Mouse (Mus musculus): ENCODE results near the gene Tcf21. TPM values are rescaled to one million over a fixed set of nuclear protein-coding genes. Genes with fewer than 3 reads are reported as not detected.
A peak's percentile ranks its signal among the peaks of the same experiment; 100 is the strongest.

The Tcf21 gene
- polyA plus RNA-seq, 1 experiment from 2014 or later, result 0.25 TPM

DNA sequence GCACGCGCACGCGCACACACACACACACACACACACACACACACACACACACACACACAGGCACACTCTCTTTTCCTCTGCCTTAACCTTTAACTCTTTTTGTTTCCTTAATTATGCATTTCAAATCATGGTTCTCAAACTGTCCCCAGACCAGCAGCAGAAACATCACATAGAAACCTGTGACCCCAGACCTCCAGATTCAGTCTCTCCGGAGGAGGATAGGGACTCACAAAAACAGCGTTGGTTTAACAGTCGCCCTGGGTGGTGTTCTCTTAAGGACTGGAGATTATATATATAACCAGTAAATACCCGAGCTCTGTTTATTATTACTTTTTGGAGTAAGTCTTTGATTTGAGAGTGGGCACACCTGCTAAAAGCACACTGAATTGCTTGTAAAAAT, 5.7 kb downstream of the Tcf21 start:
- Histone ChIP-seq H3K4me2 (no peak overlapping the region), H3K27me3 (peaks cover 90% of the 10 kb centered on the region), H3K27ac (no peak overlapping the region), H3K36me3 (ENCODE audit: poor library complexity, severe bottlenecking) (no peaks in the 10 kb centered on the region), H3K4me1 (peaks cover 3% of the 10 kb centered on the region; the same call in 1 of the 2 replicates), H3K9ac (no peak overlapping the region), H3K9me3 (replicated peaks) (no peaks in the 10 kb centered on the region), H3K4me3 (no peak overlapping the region)
- 0% methylated on average over 4 of the region's 8 CpGs for WGBS
- ATAC-seq, result no peak

DNA sequence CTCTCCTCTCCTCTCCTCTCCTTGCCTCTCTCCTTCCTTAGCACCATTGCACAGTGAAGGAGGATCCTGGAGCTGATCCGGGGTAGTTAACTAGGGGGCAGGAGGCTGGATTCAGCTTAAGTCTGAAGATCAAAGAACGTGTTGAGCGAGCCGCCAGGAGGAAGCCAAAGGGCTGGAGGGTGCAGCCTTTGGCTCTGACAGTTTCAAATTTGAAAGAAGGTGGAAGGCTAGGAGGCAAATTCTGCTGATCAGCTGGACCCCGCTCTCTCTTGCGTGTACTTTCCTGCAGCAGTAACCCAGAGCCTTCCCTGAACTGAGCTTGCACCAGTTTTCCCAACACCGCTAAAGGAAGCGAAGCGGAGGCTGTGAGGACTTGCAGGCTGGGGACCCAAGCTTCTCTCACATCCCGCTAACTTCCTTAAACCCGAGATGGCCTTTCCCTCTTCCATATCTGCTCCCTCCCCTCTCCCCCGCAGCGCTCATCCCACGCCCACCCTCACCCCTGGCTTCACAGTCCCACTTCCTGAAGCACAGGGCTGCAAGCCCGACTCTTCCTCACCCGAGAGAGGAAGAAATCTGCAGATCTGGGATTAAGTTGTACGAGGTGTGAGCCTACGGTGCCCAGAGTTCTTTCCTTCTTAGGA, 6.5 kb downstream of the Tcf21 start:
- Histone ChIP-seq H3K4me3 (no peak overlapping the region), H3K27me3 (peaks cover 82% of the 10 kb centered on the region), H3K9me3 (replicated peaks) (no peaks in the 10 kb centered on the region), H3K27ac (no peak overlapping the region), H3K4me1 (no peaks in the 10 kb centered on the region), H3K4me2 (0 out of 2 replicates have a peak overlapping the region, but pooled peaks have one; percentile 7), H3K9ac (no peak overlapping the region), H3K36me3 (ENCODE audit: poor library complexity, severe bottlenecking) (no peaks in the 10 kb centered on the region)
- ATAC-seq, result no peak
- WGBS, result under 1% methylated on average over 18 of the region's 18 CpGs

DNA sequence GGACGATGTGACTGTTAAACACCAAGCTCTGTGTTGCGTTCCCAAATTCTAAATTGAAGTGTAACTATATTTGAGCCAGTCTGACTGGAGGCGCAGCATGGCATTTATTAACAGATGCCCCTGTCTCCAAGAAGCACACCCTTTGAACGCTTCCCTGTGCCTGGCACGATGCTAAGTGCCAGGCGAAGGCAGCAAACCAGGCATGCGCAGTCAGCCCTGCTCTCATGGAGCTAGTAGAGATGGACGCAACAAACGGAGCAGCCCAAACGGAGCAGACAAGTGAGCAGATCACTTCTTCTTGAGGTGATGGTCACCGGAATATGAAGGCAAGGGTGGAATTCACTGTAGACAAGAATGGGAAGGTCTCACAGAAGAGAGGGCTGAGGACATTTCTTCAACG, 8.1 kb downstream of the Tcf21 start:
- Histone ChIP-seq H3K4me2 (0 out of 2 replicates have a peak overlapping the region, but pooled peaks have one; percentile 2), H3K36me3 (ENCODE audit: poor library complexity, severe bottlenecking) (no peaks in the 10 kb centered on the region), H3K4me1 (no peaks in the 10 kb centered on the region), H3K9ac (no peak overlapping the region), H3K27me3 (peaks cover 71% of the 10 kb centered on the region), H3K9me3 (replicated peaks) (no peaks in the 10 kb centered on the region), H3K4me3 (no peak overlapping the region), H3K27ac (no peak overlapping the region)
- ATAC-seq, result no peak
- 14% methylated on average over 12 of the region's 12 CpGs for WGBS

DNA sequence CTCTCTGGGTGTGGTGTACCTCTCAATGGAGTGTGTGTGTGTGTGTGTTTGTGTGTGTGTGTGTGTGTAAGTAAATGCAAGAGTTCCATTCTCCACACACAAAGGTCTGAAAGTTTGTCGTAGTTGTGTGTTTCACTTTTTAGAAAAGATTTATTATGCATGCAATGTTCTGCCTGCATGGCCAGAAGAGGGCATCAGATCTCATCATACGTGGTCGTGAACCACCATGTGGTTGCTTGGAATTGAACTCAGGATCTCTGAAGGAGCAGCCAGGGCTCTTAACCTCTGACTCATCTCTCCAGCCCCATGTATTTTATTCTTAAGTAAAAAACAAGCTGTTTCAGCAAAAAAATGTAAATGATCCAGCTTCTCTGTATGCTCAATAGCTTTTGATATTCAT, 37.3 kb downstream of the Tcf21 start:
- WGBS, result 67% methylated on average over 3 of the region's 3 CpGs
- no peaks in the 10 kb centered on the region for H3K4me1 ChIP-seq
- no peaks in the 10 kb centered on the region for H3K27me3 ChIP-seq
- H3K36me3 ChIP-seq (ENCODE audit: poor library complexity, severe bottlenecking), result no peaks in the 10 kb centered on the region
- no peak overlapping the region for H3K27ac ChIP-seq
- H3K4me3 ChIP-seq, result no peak overlapping the region
- no peaks in the 10 kb centered on the region for H3K9me3 ChIP-seq (replicated peaks)
- H3K9ac ChIP-seq, result no peak overlapping the region
- no peak overlapping the region for H3K4me2 ChIP-seq
- ATAC-seq, result no peak

DNA sequence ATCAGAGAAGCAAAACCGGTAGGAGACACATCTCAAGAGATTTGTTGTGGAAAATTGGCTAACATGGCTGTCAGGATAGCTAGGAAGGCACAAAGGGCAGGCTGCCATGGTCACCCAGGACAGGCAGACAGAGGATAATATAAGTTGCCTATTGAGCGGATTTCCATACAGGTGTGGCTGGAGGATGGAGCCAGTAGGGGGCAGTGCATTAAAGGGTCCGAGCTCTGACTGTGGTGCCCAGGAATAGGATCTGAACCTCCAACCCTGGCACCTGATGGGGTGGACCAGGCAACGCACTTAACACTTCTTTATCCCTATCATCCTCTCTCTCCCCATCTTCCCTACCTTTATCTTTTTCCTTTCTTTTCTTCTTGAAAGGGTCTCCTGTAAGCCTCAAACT, 38.5 kb downstream of the Tcf21 start:
- WGBS, result 41% methylated on average over 4 of the region's 4 CpGs
- no peak overlapping the region for H3K4me2 ChIP-seq
- no peak overlapping the region for H3K4me3 ChIP-seq
- H3K9ac ChIP-seq, result no peak overlapping the region
- H3K9me3 ChIP-seq (replicated peaks), result no peaks in the 10 kb centered on the region
- H3K27me3 ChIP-seq, result no peaks in the 10 kb centered on the region
- H3K27ac ChIP-seq, result no peak overlapping the region
- ATAC-seq, result no peak
- no peaks in the 10 kb centered on the region for H3K36me3 ChIP-seq (ENCODE audit: poor library complexity, severe bottlenecking)
- H3K4me1 ChIP-seq, result no peaks in the 10 kb centered on the region

DNA sequence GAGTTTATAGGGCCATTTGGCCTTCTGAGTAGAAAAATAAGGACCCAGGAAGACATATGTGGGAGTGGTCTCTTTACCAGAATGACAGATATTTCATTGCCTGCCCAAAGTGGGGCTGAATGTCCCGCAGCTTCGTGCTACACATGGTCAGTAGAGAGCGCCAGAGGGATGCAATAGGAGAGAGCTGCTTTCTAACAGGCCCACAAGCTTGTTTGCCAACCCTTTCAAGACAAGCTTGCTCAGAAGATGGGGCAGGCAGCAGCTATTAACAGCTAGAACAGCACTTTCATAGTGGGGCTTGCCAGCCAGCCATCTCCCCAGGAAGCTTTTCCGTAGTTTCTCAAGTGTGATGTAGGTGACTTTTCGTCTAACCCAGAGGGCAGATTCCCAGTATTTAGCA, 42.0 kb downstream of the Tcf21 start:
- ATAC-seq, result peak; percentile 59; the same call in 1 of the 2 replicates
- WGBS, result 23% methylated on average over 5 of the region's 5 CpGs
- no peak overlapping the region for H3K27ac ChIP-seq
- H3K9me3 ChIP-seq (replicated peaks), result no peaks in the 10 kb centered on the region
- no peaks in the 10 kb centered on the region for H3K36me3 ChIP-seq (ENCODE audit: poor library complexity, severe bottlenecking)
- no peak overlapping the region for H3K4me2 ChIP-seq
- H3K9ac ChIP-seq, result no peak overlapping the region
- H3K27me3 ChIP-seq, result no peaks in the 10 kb centered on the region
- no peaks in the 10 kb centered on the region for H3K4me1 ChIP-seq
- no peak overlapping the region for H3K4me3 ChIP-seq

DNA sequence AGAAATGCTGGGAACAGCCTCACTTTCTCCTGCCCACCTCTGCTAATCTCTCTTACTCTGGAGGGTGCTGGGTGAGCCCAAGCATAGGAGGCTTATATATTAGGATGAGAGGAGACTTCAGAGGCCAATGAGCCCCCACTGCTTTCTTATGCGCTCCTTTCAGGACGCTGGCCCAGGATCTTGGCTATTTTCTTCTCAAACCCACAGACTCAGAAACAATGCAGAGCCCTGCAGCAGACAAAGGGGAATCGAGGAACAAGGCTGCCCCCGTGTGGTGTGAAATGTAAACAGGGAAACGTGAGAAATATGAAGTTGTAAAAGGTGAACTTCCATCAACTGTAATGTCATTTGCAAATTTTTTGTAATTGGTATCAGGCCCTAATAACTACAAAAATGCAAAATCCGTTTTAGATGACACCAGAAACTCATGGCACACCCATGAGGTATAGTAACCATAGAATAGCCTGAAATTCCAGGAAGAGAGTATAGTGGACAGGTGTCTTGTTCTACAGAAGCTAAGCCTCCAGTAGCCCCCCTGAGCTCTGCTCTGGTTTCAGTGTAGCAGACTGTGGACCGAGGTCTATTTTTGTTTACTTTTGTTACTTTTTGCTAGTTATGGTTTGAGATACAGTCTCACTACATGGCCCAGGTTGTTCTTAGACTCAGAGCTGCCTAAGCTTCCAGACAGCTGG, 43.8 kb downstream of the Tcf21 start:
- Histone ChIP-seq H3K4me1 (no peaks in the 10 kb centered on the region), H3K36me3 (ENCODE audit: poor library complexity, severe bottlenecking) (no peaks in the 10 kb centered on the region), H3K9me3 (replicated peaks) (no peaks in the 10 kb centered on the region), H3K27ac (no peak overlapping the region), H3K9ac (no peak overlapping the region), H3K4me2 (no peak overlapping the region), H3K27me3 (no peaks in the 10 kb centered on the region), H3K4me3 (no peak overlapping the region)
- peak; percentile 86 for ATAC-seq
- WGBS, result 11% methylated on average over 7 of the region's 7 CpGs

DNA sequence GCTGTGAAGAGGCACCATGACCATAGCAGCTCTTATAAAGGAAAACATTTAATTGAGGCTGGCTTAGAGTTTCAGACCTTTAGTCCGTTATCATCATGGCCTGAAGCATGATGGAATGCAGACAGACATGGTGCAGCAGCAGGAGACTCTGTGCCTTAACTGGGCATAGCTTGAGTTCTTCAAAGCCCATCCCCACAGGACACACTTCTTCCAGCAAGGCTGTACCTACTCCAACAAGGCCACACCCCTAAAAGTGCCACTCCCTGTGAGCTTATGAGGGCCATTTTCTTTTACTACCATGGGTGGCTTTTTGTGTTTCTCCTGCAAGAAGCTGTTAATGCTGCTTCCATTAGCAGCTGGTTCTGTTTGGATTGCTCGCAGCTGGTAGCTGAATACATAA, 44.5 kb downstream of the Tcf21 start:
- no peak overlapping the region for H3K4me2 ChIP-seq
- no peaks in the 10 kb centered on the region for H3K9me3 ChIP-seq (replicated peaks)
- H3K27ac ChIP-seq, result no peak overlapping the region
- H3K27me3 ChIP-seq, result no peaks in the 10 kb centered on the region
- H3K36me3 ChIP-seq (ENCODE audit: poor library complexity, severe bottlenecking), result no peaks in the 10 kb centered on the region
- WGBS, result 80% methylated on average over 2 of the region's 2 CpGs
- no peak overlapping the region for H3K9ac ChIP-seq
- no peak overlapping the region for H3K4me3 ChIP-seq
- H3K4me1 ChIP-seq, result no peaks in the 10 kb centered on the region
- no peak for ATAC-seq

DNA sequence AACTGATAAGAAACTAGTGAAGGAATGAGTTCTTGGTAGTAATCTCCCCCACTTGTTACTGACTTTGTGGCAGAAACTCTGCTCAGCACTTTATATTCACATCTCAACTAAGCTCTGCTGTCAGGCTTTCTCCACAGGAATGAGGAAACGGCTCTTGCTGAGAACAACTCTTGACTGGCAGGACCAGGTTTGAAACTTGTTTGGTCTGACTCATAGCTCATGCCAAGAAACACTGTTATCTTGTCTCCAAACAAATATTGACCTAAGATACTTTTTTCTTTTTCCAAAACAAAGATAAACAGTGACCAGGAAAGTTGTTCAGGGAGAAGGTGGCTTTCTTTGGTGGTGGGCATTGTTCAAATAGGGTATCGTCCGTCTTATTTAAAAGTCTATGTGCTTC, 45.3 kb downstream of the Tcf21 start:
- no peak for ATAC-seq

More for the DNA sequence above, 45.3 kb downstream of the Tcf21 start:
- Histone ChIP-seq H3K4me2 (no peak overlapping the region), H3K9me3 (replicated peaks) (no peaks in the 10 kb centered on the region), H3K4me3 (no peak overlapping the region), H3K9ac (no peak overlapping the region), H3K27ac (no peak overlapping the region), H3K36me3 (ENCODE audit: poor library complexity, severe bottlenecking) (no peaks in the 10 kb centered on the region), H3K27me3 (no peaks in the 10 kb centered on the region), H3K4me1 (no peaks in the 10 kb centered on the region)
- WGBS, result 93% methylated on average over 3 of the region's 3 CpGs

Other genes with a start within 250 kb of the Tcf21 start
- 2.3 and 2.4 TPM in 2 replicates for gene Slc2a12, start 175.2 kb downstream of the Tcf21 start, polyA plus RNA-seq (2015; fragmentation: Nextera tagmentation; extraction: Ambion mirVana)
- gene Tbpl1, start 88.2 kb downstream of the Tcf21 start, polyA plus RNA-seq (2015; fragmentation: Nextera tagmentation; extraction: Ambion mirVana), result 115 and 130 TPM in 2 replicates

All from forebrain, embryonic 13.5 days (tissue).